Mouse (Mus musculus) gastrocnemius, adult 18-20 months (tissue): ENCODE measurements around the gene Adgre5. TPM values are rescaled to one million over a fixed set of nuclear protein-coding genes. Genes with fewer than 3 reads are reported as not detected.

ENCODE experiments used
- DNase-seq: peaks from one replicate; pipeline ENCODE4 v3.0.0; 2021; ENCODE audit warnings: low spot score
- microRNA-seq: library from miRNA; unstranded; fragments of <30 nt; microRNA quantifications from one replicate; pipeline ENCODE4 v1.2.0, GENCODE M21; 2021
- total RNA-seq, 2 experiments: library from RNA; stranded (reverse); gene quantifications; 2 replicates each; pipeline ENCODE4 v1.2.3; 2021

Gene Adgre5
- total RNA-seq, 2 experiments from 2014 or later: 16.9 to 22.9 TPM

GRCm38 (mm10) chr8:83693609-83694236 is 47.4 kb downstream of the Adgre5 start:
- DNase-seq: no peak

- DNase-seq: no peak
Observed at GRCm38 (mm10) chr8:83689264-83689663, 51.9 kb downstream of the Adgre5 start.

- no peak for DNase-seq
Observed at GRCm38 (mm10) chr8:83684517-83684916, 56.6 kb downstream of the Adgre5 start.

- no peak for DNase-seq
Observed at GRCm38 (mm10) chr8:83681099-83681498, 60.0 kb downstream of the Adgre5 start.

- DNase-seq: no peak
Observed at GRCm38 (mm10) chr8:83680603-83681002, 60.5 kb downstream of the Adgre5 start.

GRCm38 (mm10) chr8:83679866-83680265 is 61.3 kb downstream of the Adgre5 start:
- no peak for DNase-seq

GRCm38 (mm10) chr8:83674497-83674896 is 66.6 kb downstream of the Adgre5 start:
- no peak for DNase-seq

Small RNAs within 50 kb of the gene (microRNA-seq; reads per million reads assigned to microRNA genes)
- not detected for gene Mir1668

Other genes with a start within 250 kb of the Adgre5 start
- gene Olfr370, start 205.5 kb downstream of the Adgre5 start, total RNA-seq: not detected
- 100 to 1,000 TPM; 308 to 352 TPM for gene Ndufb7, start 174.7 kb downstream of the Adgre5 start, total RNA-seq
- gene Tecr, start 133.4 kb downstream of the Adgre5 start, total RNA-seq: 100 to 1,000 TPM; 512 to 541 TPM
- gene Dnajb1, start 133.1 kb downstream of the Adgre5 start, total RNA-seq: 10 to 100 TPM in 1 of 2 experiments, 1 to 10 TPM in 1; 5.9 to 16.7 TPM
- gene Gipc1, start 88.6 kb downstream of the Adgre5 start, total RNA-seq: 10 to 100 TPM; 16.6 to 16.9 TPM
- under 1 TPM in 1 of 2 experiments, not detected in 1; 0.09 TPM for gene Ptger1, start 74.6 kb downstream of the Adgre5 start, total RNA-seq
- gene Pkn1, start 42.1 kb downstream of the Adgre5 start, total RNA-seq: 10 to 100 TPM; 23.0 to 24.3 TPM
- 10 to 100 TPM; 10.0 to 11.1 TPM for gene Ddx39, start 26.1 kb downstream of the Adgre5 start, total RNA-seq
- gene Adgrl1, start 158.8 kb upstream of the Adgre5 start, total RNA-seq: 10 to 100 TPM; 14.1 to 17.2 TPM
- gene Gm10644, start 213.9 kb upstream of the Adgre5 start, total RNA-seq: under 1 TPM; 0.57 to 0.75 TPM
- gene Asf1b, start 214.2 kb upstream of the Adgre5 start, total RNA-seq: under 1 TPM; 0.24 to 0.32 TPM
- 100 to 1,000 TPM; 155 to 157 TPM for gene Prkaca, start 231.7 kb upstream of the Adgre5 start, total RNA-seq